Mouse (Mus musculus) lung, postnatal 25 days (tissue): ENCODE measurements at regions not wholly inside any gene's neighbourhood (a gene's known extent, or its start where the extent isn't known, plus 50 kb on each side); places are given as distances from the start of the nearest gene placed in this dataset.
"Not testable (repeated sequence)": the region's sequence is repeated elsewhere in the genome, so short reads cannot be mapped to it uniquely, and the experiment has no call there.

ENCODE experiments used
- DNase-seq: peaks from one replicate; pipeline ENCODE4 v3.0.0; 2022; ENCODE audit warnings: low spot score

DNA sequence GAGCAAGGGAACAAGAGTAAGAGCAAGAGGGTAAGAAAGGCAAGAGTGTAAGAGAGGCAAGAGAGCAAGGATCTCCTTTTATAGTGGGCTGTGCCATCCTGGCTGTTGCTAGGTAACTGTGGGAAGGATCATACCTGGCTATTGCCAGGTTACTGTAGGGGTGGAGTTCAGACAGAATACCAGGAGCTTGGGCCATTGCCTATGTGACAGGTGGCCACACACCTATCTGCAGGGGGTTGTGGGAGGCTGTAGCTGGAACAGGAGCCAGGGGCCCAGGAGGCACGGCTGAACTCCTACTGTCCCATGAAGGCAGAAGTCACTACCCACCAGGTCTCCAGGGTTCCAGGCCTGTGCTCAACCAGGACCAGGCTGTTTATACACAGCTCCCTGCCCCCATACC, 1149.0 kb downstream of the 9330182O14Rik start:
- DNase-seq = no peak

- no peak for DNase-seq
These were observed 1152.7 kb downstream of the 9330182O14Rik start for GRCm38 (mm10) chr15:41286809-41287413.

DNA sequence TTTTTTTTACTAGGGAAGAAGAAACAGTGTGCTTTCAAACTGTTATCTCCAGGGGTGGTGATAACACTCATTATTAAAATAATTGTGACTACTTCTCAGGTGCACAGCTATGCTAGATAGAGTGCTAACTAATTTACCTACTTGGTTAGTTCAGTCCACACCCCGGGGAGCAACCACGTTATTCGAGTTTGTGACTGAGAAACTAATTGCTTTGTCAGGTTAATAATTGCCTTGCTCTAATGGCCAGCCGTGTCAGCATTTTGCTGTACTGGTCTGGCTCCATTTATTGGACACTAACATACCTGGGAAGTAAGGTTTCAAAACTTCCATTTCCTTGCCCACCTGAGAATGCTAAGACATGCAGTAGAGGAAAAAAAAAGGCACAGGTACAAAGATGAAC, 1163.3 kb downstream of the 9330182O14Rik start:
- no peak for DNase-seq

DNA sequence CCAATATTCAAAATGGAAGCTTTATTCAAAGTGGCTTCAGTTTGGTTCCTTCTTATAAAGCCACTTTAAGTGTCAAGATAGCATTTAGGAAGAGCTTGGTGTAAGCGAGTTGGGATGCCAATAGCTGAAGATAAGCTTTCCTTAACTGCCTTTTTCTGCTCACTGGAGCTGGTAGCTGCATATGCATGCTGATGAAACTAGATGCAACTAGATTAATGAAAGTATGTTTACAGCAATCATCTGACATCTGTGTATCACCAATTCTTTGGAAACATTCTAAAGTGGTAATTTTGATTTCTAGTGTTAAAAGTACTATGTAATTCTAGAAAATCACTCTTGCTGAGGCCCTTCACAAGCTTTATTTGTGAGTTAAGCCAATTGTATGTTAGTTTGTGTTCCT, 1172.5 kb downstream of the 9330182O14Rik start:
- no peak for DNase-seq

GRCm38 (mm10) chr15:41311728-41312320, 1177.7 kb downstream of the 9330182O14Rik start:
- DNase-seq = no peak

- no peak for DNase-seq
These were observed 1180.8 kb downstream of the 9330182O14Rik start for GRCm38 (mm10) chr15:41314916-41315315.

GRCm38 (mm10) chr15:41325633-41326252, 1191.6 kb downstream of the 9330182O14Rik start:
- DNase-seq = peak; percentile 20

- no peak for DNase-seq
These were observed 1195.1 kb downstream of the 9330182O14Rik start for GRCm38 (mm10) chr15:41329286-41329685.

DNA sequence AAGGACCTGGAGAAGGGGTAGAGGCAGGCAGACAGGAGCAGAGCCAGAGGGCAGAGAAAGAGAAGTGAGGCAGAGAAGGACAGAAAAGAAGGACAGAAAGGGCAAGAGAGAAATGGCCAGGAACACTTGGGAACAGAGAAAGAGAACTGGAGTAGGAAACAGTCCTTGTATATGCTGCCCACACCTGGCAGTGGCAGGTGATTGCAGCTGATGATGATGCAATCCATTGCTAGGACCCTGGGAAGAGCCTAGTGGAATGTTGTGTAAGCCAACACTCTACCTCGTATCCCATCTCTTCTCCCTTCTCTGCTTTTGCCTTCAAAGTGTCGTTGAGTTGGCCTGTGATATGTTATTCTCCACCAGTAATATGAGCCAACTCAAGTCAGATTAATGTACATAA, 1195.9 kb downstream of the 9330182O14Rik start:
- DNase-seq = no peak

GRCm38 (mm10) chr15:41332451-41332850, 1198.3 kb downstream of the 9330182O14Rik start:
- DNase-seq = no peak

DNA sequence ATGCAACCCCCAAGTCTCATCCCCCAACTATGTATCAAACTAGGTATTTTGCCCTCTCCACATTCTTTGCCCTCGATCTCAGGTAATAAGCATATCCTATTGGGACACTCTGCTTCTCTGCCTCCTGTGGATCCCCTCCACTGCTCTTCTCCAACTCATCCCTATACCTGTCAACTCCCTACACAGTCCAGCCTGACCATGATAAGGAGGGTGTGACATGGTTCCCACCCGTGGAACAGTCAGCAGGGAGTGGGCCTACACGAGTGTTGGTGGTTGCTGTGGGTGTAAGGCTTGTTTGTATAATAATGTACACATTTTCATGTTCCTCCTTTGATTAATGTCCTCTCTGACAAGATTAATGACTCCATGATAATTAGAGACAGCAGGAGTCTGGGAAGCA, 1199.0 kb downstream of the 9330182O14Rik start:
- DNase-seq = no peak

GRCm38 (mm10) chr15:41340621-41341020, 1206.5 kb downstream of the 9330182O14Rik start:
- DNase-seq = not testable (repeated sequence)

- DNase-seq = no peak
These were observed 1211.4 kb downstream of the 9330182O14Rik start for GRCm38 (mm10) chr15:41345554-41345953.

- DNase-seq = no peak
These were observed 1213.1 kb downstream of the 9330182O14Rik start for GRCm38 (mm10) chr15:41347221-41347620.

- no peak for DNase-seq
These were observed 1218.0 kb downstream of the 9330182O14Rik start for GRCm38 (mm10) chr15:41352129-41352528.

DNA sequence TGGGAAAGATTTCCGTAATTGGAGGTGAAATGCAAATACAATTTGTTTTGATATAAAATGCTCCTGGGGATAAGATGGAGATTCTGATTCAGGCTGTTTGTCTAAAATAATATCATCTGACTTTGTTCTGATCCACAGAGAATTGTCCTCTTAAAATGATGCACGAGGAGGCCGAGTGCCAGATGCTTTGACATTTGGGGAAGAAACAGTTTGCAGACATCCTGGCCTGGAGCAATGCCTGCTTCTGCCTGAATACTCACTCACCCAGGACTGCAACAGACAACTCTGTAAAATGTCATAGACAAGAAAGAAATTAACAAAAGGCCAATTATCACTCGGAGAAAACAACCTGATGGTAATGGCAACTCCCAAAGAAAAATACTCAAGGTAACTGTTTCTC, 1225.1 kb downstream of the 9330182O14Rik start:
- no peak for DNase-seq

GRCm38 (mm10) chr15:41374669-41375068, 1240.5 kb downstream of the 9330182O14Rik start:
- DNase-seq = no peak

DNA sequence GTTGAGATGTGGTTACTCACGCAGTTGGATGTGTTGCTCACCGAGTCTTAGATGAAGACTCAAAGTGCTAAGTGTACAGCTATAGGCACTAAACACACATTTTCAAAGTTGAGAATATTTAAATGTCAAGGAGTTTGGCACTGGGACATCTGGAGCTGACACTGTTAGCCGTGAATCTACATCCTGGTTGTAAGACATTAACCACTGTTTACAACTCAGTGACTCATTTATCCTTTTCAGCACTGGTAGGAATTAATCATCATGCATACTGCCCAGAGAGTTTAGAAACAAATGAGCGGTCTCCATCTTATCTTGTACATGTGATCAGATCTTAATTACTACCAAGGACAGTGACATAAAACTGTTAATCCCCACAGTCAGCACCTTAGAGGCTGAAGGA, 1241.7 kb downstream of the 9330182O14Rik start:
- no peak for DNase-seq

DNA sequence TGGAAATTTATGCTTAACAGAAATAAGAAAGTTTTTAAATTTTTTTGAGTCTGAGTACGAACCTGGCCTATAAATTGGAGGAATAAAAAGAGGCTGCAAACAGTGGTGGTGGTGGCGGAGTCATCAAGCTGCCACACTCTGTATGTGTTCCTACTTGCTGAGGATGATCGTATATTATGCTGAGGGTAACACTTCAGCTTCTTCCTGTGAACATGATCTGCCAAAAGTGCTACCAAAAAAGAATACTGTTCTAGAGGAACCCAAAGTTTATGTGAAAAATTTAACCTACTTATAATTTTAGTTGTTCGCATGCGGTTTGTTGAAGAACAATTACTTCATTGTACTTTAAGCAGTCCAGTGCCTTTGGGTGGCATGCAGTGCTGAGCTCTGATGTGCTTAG, 1245.5 kb downstream of the 9330182O14Rik start:
- DNase-seq = no peak

- no peak for DNase-seq
These were observed 1246.3 kb downstream of the 9330182O14Rik start for GRCm38 (mm10) chr15:41380429-41380828.

DNA sequence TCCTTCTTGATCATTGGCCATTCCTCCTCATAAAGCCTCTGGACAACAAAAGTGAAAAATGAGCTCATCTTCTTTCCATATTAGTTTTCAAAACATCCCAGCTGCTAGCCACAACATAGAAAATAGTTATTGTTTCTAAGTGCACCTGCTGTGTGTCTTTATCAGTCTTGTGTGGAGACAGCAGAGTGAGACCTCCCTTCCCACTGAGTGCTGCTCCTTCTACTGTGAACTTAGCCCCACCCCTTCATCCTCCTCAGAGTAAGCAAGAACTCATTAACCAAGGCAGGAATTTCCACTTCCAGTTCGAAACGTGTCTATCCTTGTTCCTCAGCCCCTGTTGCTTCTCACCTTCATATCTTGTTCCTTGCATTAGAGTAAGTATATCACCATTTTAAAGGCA, 1256.5 kb downstream of the 9330182O14Rik start:
- no peak for DNase-seq
